Mouse (Mus musculus): ENCODE measurements at regions not wholly inside any gene's neighbourhood (a gene's known extent, or its start where the extent isn't known, plus 50 kb on each side); places are given as distances from the start of the nearest gene placed in this dataset.
"Not testable (repeated sequence)": the region's sequence is repeated elsewhere in the genome, so short reads cannot be mapped to it uniquely, and the experiment has no call there.

GRCm38 (mm10) chr6:47679946-47680345 lies 84.8 kb upstream of the Ezh2 start:
- H3K9me3 ChIP-seq (ENCODE audit: control insufficient read depth, low read length); H3K36me3 ChIP-seq (ENCODE audit: control insufficient read depth, insufficient read depth, low read length); H3K9ac ChIP-seq (ENCODE audit: low read length); H3K27ac ChIP-seq (ENCODE audit: low read depth, low read length); DNase-seq (ENCODE audit: low spot score); H3K4me1 ChIP-seq (ENCODE audit: control insufficient read depth, insufficient read depth, low read length); H3K4me2 ChIP-seq (ENCODE audit: low read depth); H3K4me3 ChIP-seq (ENCODE audit: low read depth, low read length); H3K27me3 ChIP-seq (ENCODE audit: control insufficient read depth, insufficient read depth, low read length); ATAC-seq (ENCODE audit: insufficient read depth, low FRiP score, low TSS enrichment): not testable (repeated sequence)
- WGBS: 53% methylated on average over 2 of the region's 7 CpGs

GRCm38 (mm10) chr6:47672741-47673140 lies 77.6 kb upstream of the Ezh2 start:
- 14% methylated on average over 4 of the region's 33 CpGs for WGBS
- H3K4me1 ChIP-seq (ENCODE audit: control insufficient read depth, insufficient read depth, low read length); H3K27me3 ChIP-seq (ENCODE audit: control insufficient read depth, insufficient read depth, low read length); DNase-seq (ENCODE audit: low spot score); H3K4me2 ChIP-seq (ENCODE audit: low read depth); H3K27ac ChIP-seq (ENCODE audit: low read depth, low read length); H3K9me3 ChIP-seq (ENCODE audit: control insufficient read depth, low read length); ATAC-seq (ENCODE audit: insufficient read depth, low FRiP score, low TSS enrichment); H3K4me3 ChIP-seq (ENCODE audit: low read depth, low read length); H3K9ac ChIP-seq (ENCODE audit: low read length); H3K36me3 ChIP-seq (ENCODE audit: control insufficient read depth, insufficient read depth, low read length): not testable (repeated sequence)

- H3K27me3 ChIP-seq (ENCODE audit: control insufficient read depth, insufficient read depth, low read length); H3K4me3 ChIP-seq (ENCODE audit: low read depth, low read length); H3K9ac ChIP-seq (ENCODE audit: low read length); ATAC-seq (ENCODE audit: insufficient read depth, low FRiP score, low TSS enrichment); H3K4me1 ChIP-seq (ENCODE audit: control insufficient read depth, insufficient read depth, low read length); DNase-seq (ENCODE audit: low spot score); H3K36me3 ChIP-seq (ENCODE audit: control insufficient read depth, insufficient read depth, low read length); H3K9me3 ChIP-seq (ENCODE audit: control insufficient read depth, low read length); H3K27ac ChIP-seq (ENCODE audit: low read depth, low read length); H3K4me2 ChIP-seq (ENCODE audit: low read depth): not testable (repeated sequence)
- WGBS: 59% methylated on average over 2 of the region's 3 CpGs
Measured at GRCm38 (mm10) chr6:47652880-47653279, 57.7 kb upstream of the Ezh2 start.

- 3% methylated on average over 22 of the region's 23 CpGs for WGBS
- Histone ChIP-seq H3K9ac (ENCODE audit: low read length) (peak overlapping the region; percentile 61), H3K4me2 (ENCODE audit: low read depth) (peak overlapping the region; percentile 65), H3K4me3 (ENCODE audit: low read depth, low read length) (peak overlapping the region; percentile 55)
- not testable (repeated sequence) for H3K36me3 ChIP-seq (ENCODE audit: control insufficient read depth, insufficient read depth, low read length); H3K9me3 ChIP-seq (ENCODE audit: control insufficient read depth, low read length); ATAC-seq (ENCODE audit: insufficient read depth, low FRiP score, low TSS enrichment); H3K4me1 ChIP-seq (ENCODE audit: control insufficient read depth, insufficient read depth, low read length); DNase-seq (ENCODE audit: low spot score); H3K27me3 ChIP-seq (ENCODE audit: control insufficient read depth, insufficient read depth, low read length); H3K27ac ChIP-seq (ENCODE audit: low read depth, low read length)
Measured at GRCm38 (mm10) chr6:47651385-47651718, 56.2 kb upstream of the Ezh2 start.

- Histone ChIP-seq H3K4me2 (ENCODE audit: low read depth) (peak overlapping the region; percentile 65), H3K9me3 (ENCODE audit: control insufficient read depth, low read length) (no peaks in the 10 kb centered on the region), H3K27ac (ENCODE audit: low read depth, low read length) (no peak overlapping the region), H3K4me3 (ENCODE audit: low read depth, low read length) (peak overlapping the region; percentile 55), H3K4me1 (ENCODE audit: control insufficient read depth, insufficient read depth, low read length) (no peaks in the 10 kb centered on the region), H3K9ac (ENCODE audit: low read length) (peak overlapping the region; percentile 61), H3K36me3 (ENCODE audit: control insufficient read depth, insufficient read depth, low read length) (no peaks in the 10 kb centered on the region), H3K27me3 (ENCODE audit: control insufficient read depth, insufficient read depth, low read length) (no peaks in the 10 kb centered on the region)
- DNase-seq (ENCODE audit: low spot score): peak; percentile 92
- ATAC-seq (ENCODE audit: insufficient read depth, low FRiP score, low TSS enrichment): peak; percentile 99
- 2% methylated on average over 46 of the region's 46 CpGs for WGBS
Measured at GRCm38 (mm10) chr6:47650463-47651384, 55.6 kb upstream of the Ezh2 start.

GRCm38 (mm10) chr6:47649961-47650360 lies 54.8 kb upstream of the Ezh2 start:
- no peaks in the 10 kb centered on the region for H3K27me3 ChIP-seq (ENCODE audit: control insufficient read depth, insufficient read depth, low read length)
- no peak overlapping the region for H3K4me2 ChIP-seq (ENCODE audit: low read depth)
- DNase-seq (ENCODE audit: low spot score): no peak
- 83% methylated on average over 6 of the region's 6 CpGs for WGBS
- no peaks in the 10 kb centered on the region for H3K4me1 ChIP-seq (ENCODE audit: control insufficient read depth, insufficient read depth, low read length)
- ATAC-seq (ENCODE audit: insufficient read depth, low FRiP score, low TSS enrichment): no peak
- no peaks in the 10 kb centered on the region for H3K36me3 ChIP-seq (ENCODE audit: control insufficient read depth, insufficient read depth, low read length)
- no peak overlapping the region for H3K4me3 ChIP-seq (ENCODE audit: low read depth, low read length)
- no peaks in the 10 kb centered on the region for H3K9me3 ChIP-seq (ENCODE audit: control insufficient read depth, low read length)
- H3K27ac ChIP-seq (ENCODE audit: low read depth, low read length): no peak overlapping the region
- H3K9ac ChIP-seq (ENCODE audit: low read length): no peak overlapping the region

- Histone ChIP-seq H3K4me2 (ENCODE audit: low read depth) (no peak overlapping the region), H3K27ac (ENCODE audit: low read depth, low read length) (no peak overlapping the region), H3K9ac (ENCODE audit: low read length) (no peak overlapping the region), H3K36me3 (ENCODE audit: control insufficient read depth, insufficient read depth, low read length) (no peaks in the 10 kb centered on the region), H3K4me1 (ENCODE audit: control insufficient read depth, insufficient read depth, low read length) (no peaks in the 10 kb centered on the region), H3K27me3 (ENCODE audit: control insufficient read depth, insufficient read depth, low read length) (no peaks in the 10 kb centered on the region), H3K4me3 (ENCODE audit: low read depth, low read length) (no peak overlapping the region), H3K9me3 (ENCODE audit: control insufficient read depth, low read length) (no peaks in the 10 kb centered on the region)
- ATAC-seq (ENCODE audit: insufficient read depth, low FRiP score, low TSS enrichment) (no peak), DNase-seq (ENCODE audit: low spot score) (no peak)
- WGBS: 81% methylated on average over 5 of the region's 5 CpGs
Measured at GRCm38 (mm10) chr6:47649451-47649931, 54.4 kb upstream of the Ezh2 start.

GRCm38 (mm10) chr6:47648899-47649298 lies 53.8 kb upstream of the Ezh2 start:
- DNase-seq (ENCODE audit: low spot score) (no peak), ATAC-seq (ENCODE audit: insufficient read depth, low FRiP score, low TSS enrichment) (no peak)
- 75% methylated on average over 5 of the region's 5 CpGs for WGBS
- H3K27me3 ChIP-seq (ENCODE audit: control insufficient read depth, insufficient read depth, low read length): no peaks in the 10 kb centered on the region
- H3K9me3 ChIP-seq (ENCODE audit: control insufficient read depth, low read length): no peaks in the 10 kb centered on the region
- no peaks in the 10 kb centered on the region for H3K36me3 ChIP-seq (ENCODE audit: control insufficient read depth, insufficient read depth, low read length)
- H3K4me2 ChIP-seq (ENCODE audit: low read depth): no peak overlapping the region
- H3K27ac ChIP-seq (ENCODE audit: low read depth, low read length): no peak overlapping the region
- no peaks in the 10 kb centered on the region for H3K4me1 ChIP-seq (ENCODE audit: control insufficient read depth, insufficient read depth, low read length)
- no peak overlapping the region for H3K4me3 ChIP-seq (ENCODE audit: low read depth, low read length)
- no peak overlapping the region for H3K9ac ChIP-seq (ENCODE audit: low read length)

GRCm38 (mm10) chr6:47648316-47648715 lies 53.2 kb upstream of the Ezh2 start:
- Histone ChIP-seq H3K4me2 (ENCODE audit: low read depth) (no peak overlapping the region), H3K9ac (ENCODE audit: low read length) (no peak overlapping the region), H3K27me3 (ENCODE audit: control insufficient read depth, insufficient read depth, low read length) (no peaks in the 10 kb centered on the region), H3K4me3 (ENCODE audit: low read depth, low read length) (no peak overlapping the region), H3K27ac (ENCODE audit: low read depth, low read length) (no peak overlapping the region), H3K9me3 (ENCODE audit: control insufficient read depth, low read length) (no peaks in the 10 kb centered on the region), H3K4me1 (ENCODE audit: control insufficient read depth, insufficient read depth, low read length) (no peaks in the 10 kb centered on the region), H3K36me3 (ENCODE audit: control insufficient read depth, insufficient read depth, low read length) (no peaks in the 10 kb centered on the region)
- 91% methylated on average over 7 of the region's 7 CpGs for whole genome bisulfite sequencing
- no peak for ATAC-seq (ENCODE audit: insufficient read depth, low FRiP score, low TSS enrichment)
- no peak for DNase-seq (ENCODE audit: low spot score)

All from neural tube, embryonic 11.5 days (tissue).